Mouse (Mus musculus) neural tube, embryonic 11.5 days (tissue): Measurements from ENCODE around the gene Rdh1. TPM values are rescaled to one million over a fixed set of nuclear protein-coding genes. Genes with fewer than 3 reads are reported as not detected.

Experiments used
- ATAC-seq: fragments of 200-750 bp; cut with Nextera tagmentation; 2 replicates; pipeline ENCODE4 v1.8.0; 2017; ENCODE audit warnings: moderate number of reproducible peaks, mild to moderate bottlenecking, moderate TSS enrichment, moderate library complexity; ENCODE audit not compliant: insufficient read depth, low FRiP score, low TSS enrichment
- DNase-seq: peaks from one replicate; pipeline ENCODE4 v3.0.0-alpha.2; 2015; ENCODE audit warnings: low spot score
- H3K27ac ChIP-seq: fragments of 300-500 bp; sonication (generic); 2 replicates; pipeline ENCODE4 v1.5.1; 2014; ENCODE audit warnings: low read depth, mild to moderate bottlenecking, low read length
- H3K27me3 ChIP-seq: fragments of 300-500 bp; sonication (generic); 2 replicates; pipeline ENCODE4 v1.6.1; 2014; ENCODE audit warnings: mild to moderate bottlenecking, low read length, mixed read lengths; ENCODE audit not compliant: control insufficient read depth, insufficient read depth
- H3K36me3 ChIP-seq: fragments of 300-500 bp; sonication (generic); 2 replicates; pipeline ENCODE4 v1.6.1; 2014; ENCODE audit warnings: mild to moderate bottlenecking, low read length, moderate library complexity, mixed read lengths; ENCODE audit not compliant: control insufficient read depth, insufficient read depth
- H3K4me1 ChIP-seq: fragments of 300-500 bp; sonication (generic); 2 replicates; pipeline ENCODE4 v1.6.1; 2014; ENCODE audit warnings: low read length, mixed read lengths; ENCODE audit not compliant: control insufficient read depth, insufficient read depth
- H3K4me2 ChIP-seq: fragments of 300-500 bp; sonication (generic); 2 replicates; pipeline ENCODE4 v1.6.1; 2014; ENCODE audit warnings: low read depth, mild to moderate bottlenecking, moderate library complexity
- H3K4me3 ChIP-seq: fragments of 300-500 bp; sonication (generic); 2 replicates; pipeline ENCODE4 v1.5.1; 2014; ENCODE audit warnings: low read depth, low read length
- H3K9ac ChIP-seq: fragments of 300-500 bp; sonication (generic); 2 replicates; pipeline ENCODE4 v1.6.1; 2014; ENCODE audit warnings: mild to moderate bottlenecking, low read length
- H3K9me3 ChIP-seq: fragments of 300-500 bp; sonication (generic); 2 replicates; pipeline ENCODE4 v1.6.1; 2016; ENCODE audit warnings: low read length; ENCODE audit not compliant: control insufficient read depth
- WGBS: fragments of 180-500 bp; shearing (Covaris S2); extraction: QIAGEN DNeasy Blood & Tissue Kit; methylation state at CpG from one replicate; pipeline ENCODE4 v1.1.7; 2014; 5-methylcytosine and 5-hydroxymethylcytosine counted together
- polyA plus RNA-seq: library from polyadenylated mRNA; unstranded; fragments of >200 nt; fragmentation: Nextera tagmentation; extraction: Ambion mirVana; gene quantifications from 2 replicates; pipeline ENCODE4 v1.2.1, GENCODE M21; 2014

Gene Rdh1
- not detected in 2 replicates for polyA plus RNA-seq

DNA sequence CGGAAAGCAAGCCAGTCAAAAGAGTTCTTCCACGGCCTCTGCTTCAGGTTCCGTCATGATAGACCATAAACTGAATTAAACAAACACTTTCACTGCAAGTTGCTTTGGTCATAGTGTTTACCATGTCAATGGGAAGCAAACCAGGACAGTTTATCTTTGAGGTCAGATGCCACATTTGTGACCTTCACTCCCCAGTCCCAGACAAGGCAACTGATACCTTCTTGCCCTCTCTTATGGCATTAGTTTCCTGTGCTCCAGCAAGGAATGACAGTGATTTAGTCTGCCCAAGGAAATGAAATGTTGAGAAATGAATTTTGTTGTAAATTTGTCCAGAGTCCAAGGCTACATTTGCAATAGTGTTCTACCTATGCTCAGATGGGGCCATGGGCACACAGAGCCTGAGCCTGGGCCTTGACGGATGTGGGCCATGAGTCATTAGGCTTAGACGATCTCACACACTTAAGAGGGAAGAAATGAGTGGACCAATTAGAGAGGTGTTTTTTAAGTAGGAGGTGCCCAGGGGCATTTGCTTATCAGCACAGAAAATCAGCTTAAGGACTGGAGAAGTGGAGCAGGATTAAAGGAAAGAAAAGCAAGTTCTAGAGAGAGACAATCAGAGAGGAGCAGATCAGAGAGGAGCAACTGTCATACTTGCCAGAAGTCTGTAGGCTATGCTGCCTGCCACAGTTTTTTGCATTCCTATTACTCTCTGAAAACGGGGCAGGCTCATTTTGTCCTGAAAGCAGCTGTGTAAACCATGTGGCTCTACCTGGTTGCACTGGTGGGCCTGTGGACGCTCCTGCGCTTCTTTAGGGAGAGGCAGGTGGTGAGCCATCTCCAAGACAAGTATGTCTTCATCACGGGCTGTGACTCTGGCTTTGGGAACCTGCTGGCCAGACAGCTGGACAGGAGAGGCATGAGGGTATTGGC, at the start of gene Rdh1, which contains the start of gene Rdh16f1:
Rdh1 (plus strand) TSS at position 541 of the 930 bp plus-strand sequence.
Rdh16f1 (plus strand) TSS at position 607 of the 930 bp plus-strand sequence.
- Histone ChIP-seq H3K9ac (no peak within 1 kb of the TSS), H3K27me3 (no peaks in the 10 kb centered on the region), H3K4me1 (no peaks in the 10 kb centered on the region), H3K4me2 (no peak within 1 kb of the TSS), H3K4me3 (no peak within 1 kb of the TSS), H3K9me3 (no peaks in the 10 kb centered on the region), H3K27ac (no peak within 1 kb of the TSS), H3K36me3 (no peaks in the 10 kb centered on the region)
- whole genome bisulfite sequencing = 81% methylated on average over 9 of the region's 9 CpGs
- ATAC-seq (no peak), DNase-seq (no peak)

- H3K4me3 ChIP-seq = no peak overlapping the region
- 79% methylated on average over 13 of the region's 13 CpGs for WGBS
Measured at GRCm38 (mm10) chr10:127710331-127710730, 49.2 kb upstream of the Rdh1 start.

DNA sequence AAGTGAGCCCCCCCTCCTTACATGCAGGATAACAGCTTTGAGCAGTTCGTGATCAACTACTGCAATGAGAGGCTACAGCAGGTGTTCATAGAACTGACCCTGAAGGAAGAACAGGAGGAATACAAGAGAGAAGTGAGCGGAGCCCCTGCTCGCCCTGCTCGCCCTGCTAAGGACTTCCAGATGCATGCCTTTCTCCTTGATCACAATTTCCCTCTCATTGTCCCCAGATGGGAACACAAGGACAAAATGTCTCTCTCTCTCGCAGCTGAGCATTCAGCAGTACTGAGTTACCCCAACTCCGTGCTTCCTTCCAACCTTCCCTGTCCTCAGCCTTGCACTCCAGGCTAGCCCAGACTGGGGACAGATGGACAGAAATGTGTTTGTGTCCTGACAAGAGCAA, 46.8 kb upstream of the Rdh1 start:
- Histone ChIP-seq H3K36me3 (no peaks in the 10 kb centered on the region), H3K9ac (no peak overlapping the region), H3K9me3 (no peaks in the 10 kb centered on the region), H3K4me2 (no peak overlapping the region), H3K27ac (no peak overlapping the region), H3K27me3 (no peaks in the 10 kb centered on the region), H3K4me1 (no peaks in the 10 kb centered on the region), H3K4me3 (no peak overlapping the region)
- no peak for DNase-seq
- WGBS = 74% methylated on average over 6 of the region's 6 CpGs
- no peak for ATAC-seq

More at GRCm38 (mm10) chr10:127710331-127710730, 49.2 kb upstream of the Rdh1 start:
- Histone ChIP-seq H3K27ac (no peak overlapping the region), H3K9ac (no peak overlapping the region), H3K9me3 (no peaks in the 10 kb centered on the region), H3K4me1 (no peaks in the 10 kb centered on the region), H3K4me2 (no peak overlapping the region), H3K27me3 (no peaks in the 10 kb centered on the region), H3K36me3 (no peaks in the 10 kb centered on the region)
- no peak for ATAC-seq
- no peak for DNase-seq

DNA sequence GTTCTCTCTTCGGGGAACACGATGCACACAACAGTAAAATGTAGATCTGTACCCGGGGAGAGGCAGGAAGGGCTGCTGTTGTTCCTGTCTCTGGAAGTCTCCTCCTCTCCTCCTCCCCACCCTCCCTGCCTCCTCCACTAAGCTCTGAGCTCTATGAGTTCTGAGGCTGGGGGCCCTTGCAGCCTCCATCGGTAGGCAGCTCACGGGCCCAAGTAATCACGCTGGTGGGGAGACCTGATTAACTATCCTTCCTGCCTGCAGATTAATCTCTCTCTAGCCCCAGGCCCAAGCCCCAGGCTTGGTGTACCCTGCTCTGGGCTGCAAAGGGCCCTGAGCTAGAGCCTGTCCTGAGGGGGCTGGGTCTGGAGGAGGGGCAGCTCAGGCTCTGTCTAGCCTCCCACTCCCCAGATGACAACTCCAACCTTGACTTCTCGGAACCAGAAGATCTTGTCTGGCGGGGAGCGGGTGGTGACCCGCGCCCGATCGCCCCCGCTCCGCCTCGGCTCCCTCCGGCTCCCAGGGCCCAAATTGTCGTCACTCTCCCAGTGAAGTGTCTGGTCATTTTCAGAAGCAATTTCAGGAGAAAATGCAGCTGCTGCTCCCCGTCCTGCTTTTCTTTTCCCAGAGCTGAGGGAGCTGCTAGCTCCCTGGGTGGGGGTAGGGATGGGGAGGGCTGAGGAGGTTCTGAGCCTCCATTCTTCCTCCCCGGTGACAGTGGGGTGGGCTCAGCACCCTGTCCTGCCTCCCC, 37.7 kb upstream of the Rdh1 start:
- 9% methylated on average over 20 of the region's 20 CpGs for WGBS
- Histone ChIP-seq H3K4me2 (peak overlapping the region; percentile 24), H3K27me3 (0 out of 2 replicates have a peak, but pooled peaks cover 4% of the 10 kb centered on the region), H3K36me3 (no peaks in the 10 kb centered on the region), H3K9ac (peak overlapping the region; percentile 20; the same call in 1 of the 2 replicates), H3K9me3 (no peaks in the 10 kb centered on the region), H3K4me1 (peaks cover 6% of the 10 kb centered on the region), H3K4me3 (no peak overlapping the region), H3K27ac (no peak overlapping the region)
- ATAC-seq (no peak), DNase-seq (peak; percentile 26)

DNA sequence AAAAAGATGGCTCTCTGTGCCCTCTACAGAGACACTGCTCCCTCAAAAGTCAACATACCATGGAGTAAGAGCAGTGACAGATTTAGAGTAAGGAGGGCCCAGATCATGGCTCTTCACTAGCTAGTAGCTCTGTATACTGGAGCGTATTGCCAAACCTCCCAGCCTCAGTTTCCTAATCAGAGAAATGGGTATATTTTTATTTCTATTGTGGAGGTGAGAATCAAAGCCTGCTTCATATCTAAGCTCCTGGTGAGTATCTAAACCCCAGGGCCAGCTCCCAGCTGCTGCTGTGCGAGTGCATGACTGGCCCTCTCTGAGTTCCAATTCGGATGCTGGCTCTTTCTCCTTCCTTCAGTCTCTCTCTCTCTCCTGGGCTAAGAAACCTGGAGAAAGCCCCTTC, 35.3 kb upstream of the Rdh1 start, which contains the start of gene Tac2:
Tac2 (plus strand) TSS at position 301 of the 400 bp plus-strand sequence.
- H3K9me3 ChIP-seq = no peaks in the 10 kb centered on the region
- no peak within 1 kb of the TSS for H3K4me2 ChIP-seq
- H3K27me3 ChIP-seq = 0 out of 2 replicates have a peak, but pooled peaks cover 4% of the 10 kb centered on the region
- H3K36me3 ChIP-seq = no peaks in the 10 kb centered on the region
- ATAC-seq (no peak), DNase-seq (no peak)
- H3K4me3 ChIP-seq = no peak within 1 kb of the TSS
- no peak within 1 kb of the TSS for H3K27ac ChIP-seq
- H3K9ac ChIP-seq = no peak within 1 kb of the TSS
- 86% methylated on average over 3 of the region's 3 CpGs for WGBS
- peaks cover 6% of the 10 kb centered on the region for H3K4me1 ChIP-seq

GRCm38 (mm10) chr10:127725136-127725535, 34.4 kb upstream of the Rdh1 start:
- Histone ChIP-seq H3K4me2 (no peak overlapping the region), H3K36me3 (no peaks in the 10 kb centered on the region), H3K4me1 (peaks cover 6% of the 10 kb centered on the region), H3K9ac (no peak overlapping the region), H3K4me3 (no peak overlapping the region), H3K9me3 (no peaks in the 10 kb centered on the region), H3K27ac (no peak overlapping the region), H3K27me3 (0 out of 2 replicates have a peak, but pooled peaks cover 4% of the 10 kb centered on the region)
- ATAC-seq (no peak), DNase-seq (no peak)
- 89% methylated on average over 4 of the region's 4 CpGs for WGBS

GRCm38 (mm10) chr10:127728437-127728836, 31.1 kb upstream of the Rdh1 start:
- H3K9ac ChIP-seq = no peak overlapping the region
- no peaks in the 10 kb centered on the region for H3K36me3 ChIP-seq
- H3K27me3 ChIP-seq = no peaks in the 10 kb centered on the region
- H3K27ac ChIP-seq = no peak overlapping the region
- DNase-seq (no peak), ATAC-seq (no peak)
- 75% methylated on average over 8 of the region's 8 CpGs for WGBS
- H3K4me2 ChIP-seq = no peak overlapping the region
- no peaks in the 10 kb centered on the region for H3K4me1 ChIP-seq
- H3K9me3 ChIP-seq = no peaks in the 10 kb centered on the region
- H3K4me3 ChIP-seq = no peak overlapping the region

GRCm38 (mm10) chr10:127730285-127730932, 29.1 kb upstream of the Rdh1 start:
- no peaks in the 10 kb centered on the region for H3K27me3 ChIP-seq
- WGBS = 65% methylated on average over 11 of the region's 11 CpGs
- ATAC-seq (no peak), DNase-seq (no peak)
- H3K4me2 ChIP-seq = no peak overlapping the region
- no peak overlapping the region for H3K9ac ChIP-seq
- H3K36me3 ChIP-seq = no peaks in the 10 kb centered on the region
- no peak overlapping the region for H3K4me3 ChIP-seq
- H3K27ac ChIP-seq = no peak overlapping the region
- H3K9me3 ChIP-seq = no peaks in the 10 kb centered on the region
- no peaks in the 10 kb centered on the region for H3K4me1 ChIP-seq
